Mouse (Mus musculus): ENCODE data around the gene Pard3b.

The Pard3b gene

GRCm38 (mm10) chr1:62081129-62081528, 442.5 kb downstream of the Pard3b start:
- DNase-seq (ENCODE audit: low spot score), result no peak

DNA sequence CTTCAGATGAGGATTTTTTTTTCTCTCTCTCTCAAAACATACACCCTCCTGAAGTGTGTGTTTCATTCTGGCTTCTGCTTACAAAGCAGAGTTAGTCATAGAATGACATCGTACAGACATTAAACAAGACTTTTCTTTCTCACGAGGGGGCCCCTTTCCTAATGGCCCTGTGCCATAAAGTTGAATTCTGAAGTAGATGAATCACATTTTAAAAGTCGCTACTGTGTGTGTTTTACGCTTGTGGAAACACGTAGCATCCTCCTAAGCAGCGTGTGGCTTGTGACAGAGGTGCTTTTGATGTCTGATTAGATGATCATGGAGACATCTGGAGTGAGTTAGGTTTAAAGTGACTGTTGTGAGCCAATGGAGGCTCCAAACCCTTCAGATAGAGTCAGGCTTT, 447.4 kb downstream of the Pard3b start:
- DNase-seq (ENCODE audit: low spot score), result no peak

DNA sequence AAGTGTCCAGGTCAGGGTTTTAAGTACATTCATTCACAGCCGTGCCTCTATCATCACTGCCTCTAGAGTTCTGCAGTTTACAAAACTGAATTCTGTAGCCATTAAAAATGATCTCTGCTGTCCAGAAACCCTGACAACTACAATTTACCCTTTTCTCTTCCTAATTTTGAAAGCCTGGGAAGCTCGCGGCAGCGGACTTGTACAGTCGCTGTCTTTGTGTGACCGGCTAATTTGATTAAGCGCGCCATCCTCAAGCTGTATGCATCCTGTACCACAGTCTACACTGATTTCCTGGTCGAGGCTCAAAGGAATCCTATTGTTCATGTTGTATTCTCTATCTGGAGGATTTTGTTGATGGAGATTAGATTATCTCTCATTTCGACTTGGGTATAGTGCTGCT, 448.8 kb downstream of the Pard3b start:
- no peak for DNase-seq (ENCODE audit: low spot score)

GRCm38 (mm10) chr1:62094885-62095284, 456.3 kb downstream of the Pard3b start:
- DNase-seq (ENCODE audit: low spot score), result no peak

- DNase-seq (ENCODE audit: low spot score), result no peak
Measured at GRCm38 (mm10) chr1:62122426-62122825, 483.8 kb downstream of the Pard3b start.

DNA sequence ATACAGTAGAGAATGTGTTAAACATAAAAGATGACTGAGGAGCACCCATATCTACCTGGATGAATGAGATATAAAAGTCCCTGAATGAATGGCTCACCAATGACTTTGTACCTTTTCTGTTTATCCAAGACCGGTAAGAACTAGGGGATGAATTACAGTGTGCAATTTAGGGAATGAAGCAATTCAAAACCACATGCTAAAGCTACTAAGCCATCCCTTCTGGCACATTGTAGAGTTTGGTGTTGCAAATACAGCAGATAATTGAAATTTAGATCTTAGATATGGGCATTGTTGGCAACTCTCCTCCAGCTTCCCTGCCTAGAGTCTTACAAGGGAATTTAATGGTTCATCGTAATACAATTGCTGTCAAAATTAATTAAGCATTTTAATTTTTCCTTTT, 490.6 kb downstream of the Pard3b start:
- no peak for DNase-seq (ENCODE audit: low spot score)

DNA sequence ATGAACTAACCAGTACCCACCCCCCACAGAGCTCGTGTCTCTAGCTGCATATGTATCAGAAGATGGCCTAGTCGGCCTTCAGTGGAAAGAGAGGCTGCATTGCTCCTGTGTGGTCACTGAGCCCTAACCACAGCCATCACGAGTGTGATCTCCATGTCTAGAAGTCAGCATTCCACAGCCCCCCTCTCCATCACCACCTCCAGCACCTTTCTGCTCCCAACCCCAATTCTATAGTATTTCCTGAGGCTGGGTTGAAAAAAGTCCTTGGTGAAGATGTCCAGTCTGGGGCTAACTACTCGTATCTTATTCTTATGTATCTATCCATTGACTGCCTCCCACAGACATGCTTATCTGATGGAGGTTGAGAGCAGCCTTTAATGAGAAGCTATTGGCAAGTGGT, 509.5 kb downstream of the Pard3b start:
- no peak for DNase-seq (ENCODE audit: low spot score)

DNA sequence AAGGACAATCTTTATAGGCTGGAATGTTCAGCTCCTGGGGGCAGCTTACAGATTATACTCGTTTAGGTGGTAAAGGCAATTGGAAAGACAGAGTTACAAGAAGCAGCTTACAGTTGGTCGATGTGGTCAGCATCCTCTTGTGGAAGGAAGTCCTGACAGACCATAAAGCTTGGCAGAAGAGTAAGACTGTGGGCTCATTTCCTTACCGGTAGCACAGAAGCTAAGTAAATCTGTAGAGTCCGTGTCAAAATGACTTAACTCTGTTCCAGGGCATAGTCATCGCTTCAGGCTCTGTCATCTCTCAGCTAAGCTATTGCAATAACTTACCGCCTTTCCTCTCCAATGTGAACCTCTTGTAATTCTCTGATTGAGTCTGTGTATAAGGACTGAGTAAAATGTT, 510.2 kb downstream of the Pard3b start:
- no peak for DNase-seq (ENCODE audit: low spot score)

DNA sequence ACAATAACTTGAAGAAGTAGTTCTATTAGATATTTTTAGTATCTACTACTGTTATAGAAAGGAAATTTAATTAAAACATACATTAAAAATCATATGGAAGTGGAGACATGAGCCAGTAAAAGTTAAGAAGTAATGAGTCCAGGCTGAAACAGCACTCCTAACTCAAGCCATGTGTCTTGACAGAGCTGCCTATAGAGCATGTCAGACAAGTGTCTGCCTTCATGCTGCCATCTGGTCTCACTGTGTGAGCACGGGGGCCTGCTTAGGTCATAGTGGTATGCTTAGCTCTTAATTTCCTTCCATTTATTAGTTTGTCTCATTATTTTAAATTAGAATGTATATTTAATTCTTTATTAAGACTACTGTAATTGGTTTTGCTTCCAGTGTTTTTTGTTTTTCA, 517.3 kb downstream of the Pard3b start:
- no peak for DNase-seq (ENCODE audit: low spot score)

GRCm38 (mm10) chr1:62159592-62159991, 521.0 kb downstream of the Pard3b start:
- DNase-seq (ENCODE audit: low spot score), result no peak

DNA sequence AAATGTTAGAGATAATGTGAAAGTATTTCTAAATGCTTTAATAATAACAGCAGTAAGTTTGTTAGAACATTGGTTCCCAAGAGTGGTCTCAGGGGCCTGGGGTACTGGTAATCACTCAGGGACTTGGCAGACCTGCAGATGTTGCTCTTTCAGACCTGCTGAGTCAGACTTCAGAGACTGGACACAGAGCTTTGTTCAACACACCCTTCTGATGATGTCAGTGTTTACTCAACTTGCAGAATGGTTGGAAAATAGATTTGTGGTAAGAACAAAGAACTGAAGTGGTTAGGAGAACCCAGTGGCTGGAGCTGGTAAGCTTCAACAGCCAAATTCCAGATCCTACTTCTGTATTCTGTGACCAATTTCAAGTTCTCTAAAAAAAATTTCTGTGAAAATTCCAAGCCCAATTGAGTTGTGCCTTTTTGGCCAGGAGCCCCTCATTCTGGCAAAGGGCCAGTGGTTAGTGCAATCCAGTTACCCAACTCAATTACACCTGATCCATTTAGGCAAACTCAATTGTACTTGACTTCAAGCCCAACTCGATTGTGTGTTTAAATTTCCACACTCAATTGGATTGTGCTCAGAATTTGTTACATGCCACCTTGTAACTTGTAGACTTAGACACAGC, 536.5 kb downstream of the Pard3b start:
- DNase-seq (ENCODE audit: low spot score), result no peak

DNA sequence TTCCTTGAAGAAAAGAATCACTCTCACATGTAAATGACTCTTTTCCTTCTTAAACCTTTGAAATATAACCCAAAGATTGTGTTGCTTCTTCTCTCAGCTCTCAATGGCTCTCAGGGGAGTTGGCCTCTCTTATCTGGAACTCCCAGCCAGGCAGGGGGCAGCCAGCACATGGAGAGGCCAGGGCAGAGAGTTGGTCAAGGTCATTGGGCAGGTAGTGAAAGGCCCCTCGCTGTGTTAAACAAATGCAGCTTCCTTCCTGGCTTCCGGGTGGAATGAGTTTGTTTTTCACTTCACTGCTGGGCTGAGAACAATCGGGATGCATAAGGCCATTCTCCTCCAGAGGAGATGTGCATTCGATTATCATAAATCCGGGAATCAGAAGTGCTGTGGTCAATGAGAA, 543.0 kb downstream of the Pard3b start:
- DNase-seq (ENCODE audit: low spot score), result no peak

DNA sequence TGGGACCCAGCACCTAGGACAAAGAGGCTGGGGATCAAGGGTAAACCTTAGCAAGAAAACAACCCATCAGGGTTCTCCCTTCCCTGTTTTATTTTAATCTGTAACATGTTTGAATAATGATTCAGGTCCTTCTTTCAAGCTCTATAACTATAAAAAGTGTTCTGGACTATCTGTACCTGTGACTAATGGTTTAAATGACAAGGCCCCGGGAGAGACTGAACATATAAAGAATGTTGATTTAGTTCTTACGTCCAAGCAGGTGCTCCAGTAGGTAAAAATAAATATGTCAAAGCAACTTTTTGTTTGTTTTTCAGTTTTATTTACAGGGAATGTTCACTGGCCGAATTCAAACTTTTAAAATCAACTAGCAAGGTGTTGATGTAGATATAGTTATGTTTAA, 544.0 kb downstream of the Pard3b start:
- DNase-seq (ENCODE audit: low spot score), result no peak

- no peak for DNase-seq (ENCODE audit: low spot score)
Measured at GRCm38 (mm10) chr1:62190786-62191185, 552.2 kb downstream of the Pard3b start.

GRCm38 (mm10) chr1:62197515-62197914, 558.9 kb downstream of the Pard3b start:
- DNase-seq (ENCODE audit: low spot score), result no peak

DNA sequence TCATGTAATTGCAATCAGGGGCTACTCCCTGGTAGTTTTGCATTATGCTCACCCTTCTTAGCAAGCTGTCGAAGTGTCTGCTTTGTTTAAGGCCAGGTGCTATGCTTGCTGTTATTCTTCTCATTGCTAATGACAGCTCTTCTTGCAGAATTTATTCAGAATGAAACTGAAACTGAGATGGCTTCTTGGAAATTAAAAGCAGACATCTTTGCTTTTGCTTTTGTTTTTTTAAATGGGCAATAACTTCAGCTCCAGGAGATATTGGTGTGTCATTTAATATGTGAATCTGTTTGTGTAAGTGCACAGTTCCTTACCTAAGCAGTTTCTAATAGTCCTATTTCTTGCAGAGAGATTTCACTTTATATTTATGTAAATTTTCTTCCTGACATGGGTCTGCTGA, 562.3 kb downstream of the Pard3b start:
- no peak for DNase-seq (ENCODE audit: low spot score)

DNA sequence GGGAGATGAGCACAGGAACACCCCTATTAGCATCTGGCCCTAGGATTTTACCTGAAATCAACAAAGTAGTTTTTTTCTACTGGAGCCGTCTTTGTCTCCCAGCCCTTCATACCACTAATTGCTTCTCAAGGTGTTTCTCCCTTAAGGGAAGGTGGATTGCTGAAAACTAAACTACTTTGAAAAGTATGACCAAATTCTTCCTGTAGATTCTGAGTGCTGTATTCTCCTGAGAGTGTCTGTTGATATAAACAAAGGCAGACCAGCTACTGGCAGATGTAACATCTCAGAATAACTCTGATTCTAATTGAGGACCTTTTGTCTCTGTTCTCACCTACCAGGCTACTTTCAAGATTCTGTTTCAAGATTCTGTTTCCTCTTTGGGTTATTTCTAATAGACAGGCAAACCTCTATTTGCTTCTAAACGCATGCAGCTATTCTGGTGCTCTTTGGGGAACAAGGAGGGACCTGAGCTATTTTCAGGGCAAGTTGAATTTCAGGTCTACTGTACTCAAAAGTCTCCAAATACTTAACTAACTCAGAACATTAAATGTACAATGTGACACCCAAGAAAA, 563.1 kb downstream of the Pard3b start:
- no peak for DNase-seq (ENCODE audit: low spot score)

DNA sequence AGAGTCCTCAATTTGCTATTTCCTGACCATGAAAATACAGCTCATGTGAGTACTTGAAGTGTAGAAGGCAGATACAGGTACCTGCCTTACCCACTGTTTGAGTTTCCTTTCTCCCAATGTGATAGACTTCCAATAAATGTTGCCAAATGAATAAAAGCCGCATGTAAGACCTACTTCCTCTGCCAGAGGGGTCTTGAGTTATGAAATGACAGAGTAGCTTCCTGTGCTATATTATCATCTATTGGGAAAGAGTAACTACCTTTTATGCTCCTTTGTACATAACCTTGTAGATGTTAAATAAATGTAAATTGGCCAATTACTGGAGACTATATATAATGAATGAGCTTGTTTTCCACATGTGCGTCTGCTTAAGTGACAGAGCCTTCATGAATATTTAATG, 574.7 kb downstream of the Pard3b start:
- DNase-seq (ENCODE audit: low spot score), result no peak

DNA sequence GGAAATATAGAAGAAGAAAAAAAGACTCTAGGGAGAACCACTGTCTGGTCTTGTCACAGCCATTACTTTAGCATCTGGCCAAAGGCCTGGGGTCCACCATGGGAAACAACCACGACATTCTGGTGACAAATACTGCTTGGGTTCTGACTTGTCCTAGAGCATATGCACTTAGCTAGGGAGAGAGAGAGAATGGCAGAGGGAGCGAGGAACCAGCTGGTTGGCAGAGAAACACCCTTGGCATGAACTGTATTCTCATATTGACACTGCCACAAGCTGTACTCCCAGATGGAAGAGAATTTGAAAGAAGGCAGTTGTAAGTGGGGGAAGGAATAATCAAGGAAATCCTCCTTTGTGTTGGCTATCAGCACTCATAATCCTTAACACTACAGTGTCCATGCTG, 577.2 kb downstream of the Pard3b start:
- no peak for DNase-seq (ENCODE audit: low spot score)

DNA sequence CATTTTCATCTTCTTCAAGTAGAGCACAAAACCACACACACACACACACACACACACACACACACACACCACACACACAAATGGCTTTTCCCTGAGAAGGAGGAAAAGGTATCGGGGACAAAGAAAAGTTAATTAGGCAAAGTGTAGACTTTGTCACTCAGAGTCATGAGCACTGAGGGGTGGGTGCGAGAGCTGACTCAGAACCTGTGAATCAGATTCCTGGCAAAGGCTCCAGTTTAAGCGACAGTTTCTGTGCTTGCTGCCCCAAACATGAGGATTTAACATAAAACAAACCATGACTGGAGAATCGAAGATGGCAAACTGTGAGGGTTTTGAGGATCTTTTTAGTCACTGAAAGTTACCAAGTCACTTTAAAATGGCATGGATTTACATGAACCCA, 577.9 kb downstream of the Pard3b start:
- DNase-seq (ENCODE audit: low spot score), result no peak

GRCm38 (mm10) chr1:62229129-62229528, 590.5 kb downstream of the Pard3b start:
- DNase-seq (ENCODE audit: low spot score), result no peak

GRCm38 (mm10) chr1:62234039-62234438, 595.4 kb downstream of the Pard3b start:
- no peak for DNase-seq (ENCODE audit: low spot score)

GRCm38 (mm10) chr1:62235121-62235520, 596.5 kb downstream of the Pard3b start:
- no peak for DNase-seq (ENCODE audit: low spot score)

DNA sequence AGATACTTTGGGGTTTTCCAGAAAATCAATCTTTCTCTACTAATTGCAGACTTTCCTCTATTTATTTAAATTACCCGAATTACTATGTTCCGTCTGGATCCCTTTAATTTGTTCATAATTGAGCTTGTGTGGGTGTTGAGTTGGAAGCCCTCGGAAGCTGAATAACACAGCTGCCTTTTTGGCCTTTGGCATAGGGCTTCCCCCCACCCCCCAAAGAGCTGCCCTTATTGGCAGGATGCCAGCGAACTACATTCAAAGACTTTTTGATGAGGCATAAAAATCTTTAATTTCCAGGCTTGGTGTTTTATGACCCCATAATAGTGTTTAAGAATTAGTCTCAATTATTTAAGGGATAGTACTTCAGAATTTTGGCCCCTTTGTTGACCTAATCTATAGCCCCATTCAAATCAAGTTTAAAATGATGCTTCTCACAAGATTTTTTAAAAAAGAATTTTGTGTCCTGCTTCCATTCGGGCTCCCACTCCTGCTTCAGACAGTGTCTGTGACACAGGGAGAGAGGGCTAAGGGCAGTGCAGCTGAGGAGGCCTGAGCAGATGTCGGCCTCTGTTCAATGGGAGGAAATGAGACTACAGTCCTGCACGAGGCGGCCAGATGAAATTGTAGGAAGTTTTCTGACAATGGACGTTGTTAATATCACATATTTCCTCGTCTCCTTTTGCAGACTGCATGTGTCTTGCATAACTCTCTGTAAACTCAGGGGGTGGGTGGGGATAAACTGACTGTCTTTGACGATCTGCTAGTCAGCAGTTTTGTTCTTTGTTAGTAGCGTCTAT, 605.8 kb downstream of the Pard3b start:
- no peak for DNase-seq (ENCODE audit: low spot score)
